Comparison of ENCODE assay signal across 16 mouse cellular contexts in the genomic region with DNA sequence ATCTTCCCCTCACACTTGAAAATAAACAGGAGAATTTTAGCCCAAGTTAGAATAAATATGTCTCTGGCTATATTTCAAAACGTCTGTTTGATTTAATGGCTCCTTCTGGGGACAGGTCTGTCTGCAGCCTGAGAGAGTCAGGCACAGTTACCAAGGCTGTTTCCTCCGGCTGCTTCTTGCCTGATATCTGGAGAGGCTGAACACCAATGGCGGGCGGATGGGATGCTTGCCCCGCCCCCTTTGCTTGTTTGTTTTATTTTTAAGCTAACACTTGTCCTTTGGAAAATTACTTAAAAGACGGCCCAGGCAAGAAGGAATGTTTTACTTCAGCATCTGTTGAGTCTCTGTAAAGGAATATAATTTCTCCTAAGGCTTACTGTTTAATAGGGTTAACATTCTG. TPM values are rescaled to one million over a fixed set of nuclear protein-coding genes. Genes with fewer than 3 reads are reported as not detected.
DNase-seq lines count a peak whose midpoint lies in the region; ATAC-seq and TF ChIP-seq lines count a peak whose summit lies in the region.
"Had no signal": no experiment of that assay in that cellular context is flagged by ENCODE, and none has a peak within 500 bp of the region (broad histone marks: within the 10 kb centered on the region; RNA-seq: fewer than 3 reads in every experiment).

No protein-coding gene starts in this region.

- no peak overlapping the region for H3K4me3 ChIP-seq in gastrocnemius, adult 2 months
- no peak overlapping the region for H3K4me3 ChIP-seq in kidney, adult 2 months (ENCODE audit: insufficient read depth, low read depth, low read length)
- H3K4me3 ChIP-seq in kidney, embryonic 15.5 days (replicated peaks): no peak overlapping the region
- H3K4me3 ChIP-seq: heart, adult 2 months; limb, embryonic 12.5 days; neural tube, embryonic 13.5 days had no signal

- WGBS in kidney, adult 2 months: 39% methylated on average over 6 of the region's 6 CpGs
- WGBS in kidney, embryonic 15.5 days: 37% methylated on average over 6 of the region's 6 CpGs

- intact Hi-C loops in gastrocnemius, adult 2 months (cut with DNase I): no loop called here
- intact Hi-C loops in left cerebral cortex, postnatal 4 days (cut with DNase I): no loop called here
- intact Hi-C loops in left cerebral cortex, postnatal 36 days (cut with DNase I): no loop called here

- H3K27ac ChIP-seq in gastrocnemius, adult 2 months: peak overlapping the region; percentile 10; the same call in 1 of the 2 replicates
- no peak overlapping the region for H3K27ac ChIP-seq in kidney, adult 2 months (ENCODE audit: insufficient read depth, low read depth, low read length)
- H3K27ac ChIP-seq in kidney, embryonic 15.5 days: no peak overlapping the region
- H3K27ac ChIP-seq: heart, adult 2 months; limb, embryonic 12.5 days; neural tube, embryonic 13.5 days had no signal

- TF ChIP-seq POLR2A in kidney, adult 2 months (IDR thresholded peaks at IDR 0.05; ENCODE audit: low read depth, low read length): no peak

- no peak overlapping the region for H3K9ac ChIP-seq in kidney, embryonic 15.5 days
- H3K9ac ChIP-seq: limb, embryonic 12.5 days; liver, postnatal 0 days; neural tube, embryonic 13.5 days had no signal

- no peaks in the 10 kb centered on the region for H3K9me3 ChIP-seq in kidney, embryonic 15.5 days (replicated peaks)
- H3K9me3 ChIP-seq: limb, embryonic 12.5 days; neural tube, embryonic 13.5 days had no signal

- H3K4me1 ChIP-seq in kidney, adult 2 months (ENCODE audit: control insufficient read depth, insufficient read depth, low read length): 0 out of 2 replicates have a peak, but pooled peaks cover 4% of the 10 kb centered on the region
- H3K4me1 ChIP-seq in kidney, embryonic 15.5 days: 0 out of 2 replicates have a peak, but pooled peaks cover 4% of the 10 kb centered on the region
- H3K4me1 ChIP-seq: limb, embryonic 12.5 days; neural tube, embryonic 13.5 days had no signal

- no peaks in the 10 kb centered on the region for H3K36me3 ChIP-seq in kidney, adult 2 months (ENCODE audit: control insufficient read depth, insufficient read depth, low read length)
- H3K36me3 ChIP-seq in kidney, embryonic 15.5 days: no peaks in the 10 kb centered on the region
- H3K36me3 ChIP-seq: limb, embryonic 12.5 days; neural tube, embryonic 13.5 days had no signal

- H3K27me3 ChIP-seq in kidney, adult 2 months (replicated peaks; ENCODE audit: control insufficient read depth, insufficient read depth, low read length): no peaks in the 10 kb centered on the region
- H3K27me3 ChIP-seq in kidney, embryonic 15.5 days: no peaks in the 10 kb centered on the region
- H3K27me3 ChIP-seq: limb, embryonic 12.5 days; neural tube, embryonic 13.5 days had no signal

- no peak for ATAC-seq in kidney, embryonic 15.5 days (replicated peaks; ENCODE audit: low FRiP score)
- ATAC-seq: inflammation-experienced regulatory T-cells, adult 6 months; liver, postnatal 0 days had no signal

- DNase-seq in gastrocnemius, adult 2 months: no peak
- DNase-seq in gastrocnemius, postnatal 10 days: no peak
- peak; percentile 73 for DNase-seq in kidney, adult 2 months
- DNase-seq in kidney, postnatal 4 days: peak; percentile 61 to 67
- peak; percentile 13 for DNase-seq in testis, postnatal 14 days (ENCODE audit: low spot score)
- DNase-seq in left cerebral cortex, postnatal 4 days: no peak
- no peak for DNase-seq in left cerebral cortex, postnatal 36 days (ENCODE audit: low spot score in 2 of 2)
- DNase-seq: cerebellum, adult 11 months; embryo, embryonic 11 days; liver, postnatal 0 days; retina, postnatal 1 day had no signal

- H3K4me2 ChIP-seq in kidney, embryonic 15.5 days: no peak overlapping the region
- H3K4me2 ChIP-seq: limb, embryonic 12.5 days; neural tube, embryonic 13.5 days had no signal

- TF ChIP-seq CTCF in gastrocnemius, adult 2 months (IDR thresholded peaks at IDR 0.05): no peak
- TF ChIP-seq CTCF in kidney, adult 2 months (conservative IDR thresholded peaks at IDR 0.05; ENCODE audit: insufficient read depth, insufficient read length, low read depth, low read length): no peak

RNA-seq across cellular contexts. Expression of a gene that starts 50.1 kb away (rescaled TPM):
- total RNA-seq in gastrocnemius, adult 2 months (2021): 10 to 100 TPM; 50.6 to 52.6 TPM
- total RNA-seq in gastrocnemius, postnatal 10 days (2021): 10 to 100 TPM; 39.4 to 46.3 TPM
- polyA plus RNA-seq in kidney, adult 2 months (2012; rRNA removed): 3.9 and 4.6 TPM in 2 replicates
- 5.0 and 5.2 TPM in 2 replicates for polyA plus RNA-seq in kidney, embryonic 15.5 days (2015; fragmentation: Nextera tagmentation; extraction: Ambion mirVana)
- total RNA-seq in left cerebral cortex, postnatal 4 days (2021): 10 to 100 TPM; 12.2 to 13.4 TPM
- 10 to 100 TPM; 25.8 to 27.2 TPM for total RNA-seq in left cerebral cortex, postnatal 36 days (2021)
- polyA plus RNA-seq: inflammation-experienced regulatory T-cells, adult 6 months had no signal

Comparison
In these comparisons a context has a peak if more than half of its experiments do, and no peak if none do; other contexts are left out.
1. DNase-seq: peak in kidney, adult 2 months (single experiment), kidney, postnatal 4 days (2 of 2) and testis, postnatal 14 days (single experiment); none in gastrocnemius, adult 2 months (single experiment), gastrocnemius, postnatal 10 days (single experiment), left cerebral cortex, postnatal 4 days (single experiment) and left cerebral cortex, postnatal 36 days (0 of 2).